Mouse (Mus musculus): Measurements from ENCODE around the gene Dnmt1.

Dnmt1 gene

DNA sequence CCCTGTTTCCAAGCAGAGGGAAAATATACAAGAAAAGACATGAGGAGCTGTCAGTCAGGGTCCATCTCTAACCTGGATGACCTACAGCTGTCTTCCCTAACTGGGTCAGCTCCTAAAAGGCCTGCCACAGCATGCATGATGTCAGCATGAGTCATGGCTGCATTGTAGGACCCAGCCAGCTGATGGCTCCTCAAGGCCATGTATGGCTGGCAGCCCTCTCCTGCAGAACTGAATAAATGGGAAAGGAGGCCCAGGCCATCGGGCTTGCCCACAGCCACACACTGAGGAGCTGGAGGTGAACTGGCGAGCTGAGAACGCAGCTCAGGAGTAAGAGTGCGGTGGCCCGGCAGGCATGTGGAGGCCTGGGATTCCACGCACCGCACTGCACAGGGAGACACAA is 16.3 kb downstream of the Dnmt1 start:
- no peak for DNase-seq (ENCODE audit: low read depth)

DNA sequence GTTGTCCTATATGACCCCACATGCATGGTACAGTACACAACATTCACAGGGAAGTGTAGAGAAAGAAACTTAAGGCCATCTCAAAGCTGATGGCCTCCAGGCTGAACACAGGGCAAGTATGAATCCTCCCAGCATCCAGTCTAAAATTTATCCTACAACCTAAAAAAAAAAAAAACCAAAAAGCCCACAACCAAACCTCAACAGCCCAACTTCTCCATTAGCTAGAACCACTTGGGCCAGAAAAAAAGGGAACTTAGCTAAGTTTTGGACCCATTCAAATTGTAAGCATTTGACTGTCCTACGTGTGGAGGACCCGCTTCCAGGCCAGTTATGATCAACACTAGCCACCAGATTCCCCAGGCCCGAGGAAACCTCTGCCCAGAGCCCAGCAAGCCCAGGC is 36.4 kb downstream of the Dnmt1 start:
- DNase-seq (ENCODE audit: low read depth) = no peak

DNA sequence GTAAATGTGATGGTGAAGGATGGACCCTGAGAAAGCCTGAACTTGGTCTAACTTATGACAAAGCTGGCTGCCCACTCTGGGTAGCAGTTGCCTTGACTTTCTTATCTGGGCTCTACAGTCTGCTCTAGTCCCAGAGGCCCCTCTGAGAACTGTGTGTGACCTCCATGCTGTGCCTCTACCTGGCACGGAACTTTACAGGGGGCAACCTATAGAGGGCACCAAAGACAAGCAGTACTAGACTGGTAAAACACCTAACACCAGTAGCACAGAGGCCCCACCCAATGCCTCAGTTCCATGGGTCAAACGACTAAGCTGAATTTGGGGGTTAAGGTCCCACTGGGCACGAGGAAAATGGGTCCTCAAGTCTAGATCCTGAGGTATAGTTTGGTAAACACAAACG is 43.5 kb downstream of the Dnmt1 start:
- peak; percentile 74 for DNase-seq (ENCODE audit: low read depth)

DNA sequence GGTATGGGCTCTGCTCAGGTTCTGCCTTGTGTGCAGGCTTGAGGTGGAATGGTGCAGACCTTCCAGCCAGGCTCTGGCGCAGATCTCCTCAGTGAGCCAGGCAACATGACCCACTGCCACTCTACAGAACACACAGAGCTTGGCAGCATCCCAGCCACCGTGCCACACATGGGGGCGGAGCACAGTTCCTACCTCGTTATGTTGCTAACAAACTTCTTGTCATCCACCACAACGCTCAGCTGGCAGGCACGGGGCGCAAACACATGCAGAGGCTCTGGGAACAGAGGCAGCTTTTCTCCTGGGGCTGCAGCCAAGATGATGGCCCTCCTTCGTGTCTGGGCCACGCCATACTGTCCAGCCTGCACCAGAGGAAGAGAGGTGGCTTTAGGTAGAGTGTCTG is 49.7 kb downstream of the Dnmt1 start:
- DNase-seq (ENCODE audit: low read depth) = no peak

DNA sequence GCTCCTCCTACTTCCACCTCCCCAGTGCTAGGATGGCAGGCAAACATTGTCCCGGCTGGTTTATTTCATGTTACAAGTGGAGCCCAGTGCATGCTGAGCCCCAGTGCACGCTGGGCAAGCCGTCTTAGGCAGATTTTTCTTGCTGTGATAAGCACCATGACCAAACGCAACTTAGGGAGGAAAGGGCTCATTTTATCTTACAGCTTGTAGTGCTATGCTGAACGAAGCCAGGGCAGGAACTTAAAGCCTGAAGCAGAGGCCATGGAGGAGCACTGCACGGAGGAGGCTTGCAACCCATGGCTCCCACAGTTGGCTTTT is 57.6 kb downstream of the Dnmt1 start:
- peak; percentile 24 for DNase-seq (ENCODE audit: low read depth)

DNA sequence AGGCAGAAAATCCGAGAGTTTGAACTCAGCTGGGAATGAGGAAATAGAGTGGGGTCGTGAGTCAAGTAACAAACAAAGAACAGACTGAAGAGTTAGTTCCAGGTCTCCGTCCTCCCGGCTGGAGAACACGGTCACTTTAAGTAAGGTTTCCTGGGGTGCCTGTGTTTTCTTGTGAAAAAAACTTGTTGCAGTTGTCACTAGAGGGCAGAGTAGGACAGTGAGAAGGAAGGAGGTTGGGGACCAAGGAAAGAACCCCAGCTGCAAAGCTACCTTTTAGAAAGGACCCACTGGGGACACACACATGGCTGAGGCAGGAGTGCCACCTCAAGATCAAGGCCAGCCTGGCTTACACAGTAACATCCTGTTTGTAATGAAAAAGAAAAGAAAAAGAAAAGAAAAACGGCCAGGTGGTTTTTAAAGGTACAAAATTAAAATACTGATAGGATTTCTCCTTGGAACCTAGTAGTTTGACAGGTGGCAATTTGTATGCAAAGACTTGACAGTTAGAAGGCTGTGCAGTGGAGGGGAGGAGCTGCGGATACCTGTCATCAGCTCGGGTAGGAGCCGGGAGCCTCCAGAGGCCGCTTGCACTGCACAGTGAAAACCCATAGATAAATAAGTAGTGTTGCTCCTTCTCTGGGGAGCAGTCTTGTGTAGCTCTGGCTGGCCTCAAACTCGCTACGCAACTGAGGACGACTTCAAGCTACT is 58.1 kb downstream of the Dnmt1 start:
- DNase-seq (ENCODE audit: low read depth) = peak; percentile 83

GRCm38 (mm10) chr9:20898511-20899073 is 61.1 kb downstream of the Dnmt1 start, which contains the start of gene Eif3g:
Eif3g (minus strand) TSS chr9:20898623.
- peak; percentile 92 for DNase-seq (ENCODE audit: low read depth)

- DNase-seq (ENCODE audit: low read depth) = peak; percentile 34
Observed at GRCm38 (mm10) chr9:20897736-20898510, 61.8 kb downstream of the Dnmt1 start.

DNA sequence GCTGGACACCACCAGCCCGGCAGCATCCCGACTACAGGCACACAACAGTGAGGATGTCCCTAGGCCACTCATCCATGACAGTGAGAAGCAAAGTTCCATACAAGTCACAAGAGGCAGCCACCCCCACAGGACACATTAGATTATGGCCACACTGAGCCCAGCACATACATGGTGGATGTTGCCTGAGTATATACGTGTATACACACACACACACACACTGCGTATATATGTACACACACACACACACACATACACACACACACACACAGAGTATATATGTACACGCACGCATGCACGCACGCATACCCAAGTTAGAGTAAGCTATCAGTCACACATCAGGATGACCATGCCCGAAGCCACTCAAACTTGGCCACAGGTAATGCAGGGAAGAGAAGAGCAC is 64.3 kb downstream of the Dnmt1 start:
- no peak for DNase-seq (ENCODE audit: low read depth)

GRCm38 (mm10) chr9:20894629-20895028 is 65.1 kb downstream of the Dnmt1 start:
- no peak for DNase-seq (ENCODE audit: low read depth)

DNA sequence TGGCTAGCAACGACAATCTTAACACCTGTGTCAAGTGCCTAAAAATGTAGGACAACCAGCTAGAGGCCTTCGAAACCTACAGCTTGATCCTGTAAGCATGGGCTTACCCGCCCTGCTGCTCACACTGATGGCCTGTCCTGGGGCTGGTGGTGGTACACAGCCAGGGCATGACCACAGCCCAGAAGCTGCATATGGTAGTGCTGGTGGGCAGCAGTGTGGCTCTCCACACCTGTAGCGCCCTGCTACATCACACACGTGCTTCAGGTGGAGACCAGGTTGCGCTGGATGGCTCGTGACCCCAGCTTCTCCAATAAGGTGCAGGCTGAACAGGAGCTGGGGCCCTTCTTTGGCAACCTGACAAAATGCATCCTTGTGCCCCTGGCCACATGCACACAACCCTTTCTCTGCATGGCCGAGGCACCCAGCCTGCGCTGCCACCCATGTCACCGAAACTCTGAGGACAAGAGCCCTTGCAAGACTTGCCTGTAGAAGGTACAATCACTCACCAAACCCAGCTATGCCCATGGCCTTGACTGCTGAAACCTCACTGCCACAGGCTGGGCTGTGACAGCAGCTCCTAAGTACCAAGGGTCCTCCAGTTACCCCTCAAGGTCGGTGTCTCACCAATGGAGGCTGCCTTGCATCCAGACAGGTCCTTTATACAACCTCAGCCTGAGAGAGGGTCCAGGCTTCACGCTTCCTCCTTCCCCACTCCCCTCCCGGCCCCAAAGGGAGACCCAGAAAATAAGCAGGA is 65.9 kb downstream of the Dnmt1 start:
- DNase-seq (ENCODE audit: low read depth) = no peak

DNA sequence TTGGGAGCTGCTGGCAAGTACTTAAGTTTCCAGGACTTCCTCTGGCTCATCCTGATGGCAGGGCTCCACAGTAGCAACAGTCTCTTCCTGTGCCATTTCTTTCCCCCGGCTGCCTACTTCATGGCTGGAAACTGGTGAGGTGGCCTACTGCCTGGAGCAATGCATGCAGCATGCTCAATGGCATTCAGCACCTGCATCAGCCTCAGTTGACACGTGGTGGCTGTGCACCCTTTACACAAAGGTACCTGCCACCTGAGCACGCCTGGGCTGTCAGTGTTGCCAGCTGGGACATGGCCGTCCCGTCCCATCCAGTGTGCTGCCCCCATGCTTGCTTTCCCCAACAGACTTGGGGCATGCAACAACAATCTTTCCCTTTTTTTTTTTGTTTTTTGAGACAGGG is 66.6 kb downstream of the Dnmt1 start:
- no peak for DNase-seq (ENCODE audit: low read depth)

DNA sequence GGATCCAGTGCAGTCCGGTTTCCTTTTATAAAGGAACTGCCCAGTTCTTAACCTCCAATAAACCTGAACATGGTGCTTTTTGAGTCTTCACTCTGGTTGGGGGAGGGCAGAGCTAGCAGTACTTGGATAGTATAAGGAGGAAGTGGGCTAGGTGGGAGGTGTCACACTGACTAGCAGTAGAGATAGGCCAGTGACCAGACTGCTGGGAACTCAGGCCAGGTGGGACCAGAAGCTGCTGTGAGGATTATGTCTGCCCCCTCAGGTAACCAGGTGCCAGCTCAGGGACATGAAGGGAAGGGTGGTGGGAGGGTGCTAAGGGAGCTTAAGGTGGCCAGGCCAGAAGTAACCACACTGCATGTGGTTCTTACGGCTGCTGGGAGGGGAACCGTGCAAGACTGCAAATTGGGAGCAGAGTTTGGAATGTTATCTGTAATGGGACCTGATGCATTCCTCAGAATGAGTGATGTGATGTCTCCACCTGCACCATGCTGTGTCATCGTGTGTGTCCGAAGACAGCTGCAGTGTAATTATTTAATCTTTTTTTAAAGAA is 67.5 kb downstream of the Dnmt1 start:
- no peak for DNase-seq (ENCODE audit: low read depth)

GRCm38 (mm10) chr9:20891339-20892103 is 68.2 kb downstream of the Dnmt1 start:
- DNase-seq (ENCODE audit: low read depth) = no peak

- DNase-seq (ENCODE audit: low read depth) = no peak
Observed at GRCm38 (mm10) chr9:20890411-20890810, 69.3 kb downstream of the Dnmt1 start.

- no peak for DNase-seq (ENCODE audit: low read depth)
Observed at GRCm38 (mm10) chr9:20889185-20890141, 70.2 kb downstream of the Dnmt1 start.

DNA sequence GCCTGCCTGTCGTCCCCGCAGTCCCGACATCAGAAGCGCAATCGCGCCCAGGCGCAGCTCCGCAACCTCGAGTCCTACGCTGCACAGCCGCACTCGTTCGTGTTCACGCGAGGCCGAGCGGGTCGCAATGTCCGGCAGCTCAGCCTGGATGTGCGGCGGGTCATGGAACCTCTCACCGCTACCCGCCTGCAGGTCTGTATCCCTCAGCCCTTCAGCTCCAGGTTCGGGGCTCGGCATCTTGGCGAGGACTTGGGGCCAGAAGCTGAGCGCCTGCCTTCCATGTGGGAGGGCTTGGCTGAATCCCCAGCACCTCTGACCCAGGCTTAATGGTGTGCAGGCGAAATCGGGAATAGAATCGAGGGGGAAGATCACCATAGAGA is 71.3 kb downstream of the Dnmt1 start:
- no peak for DNase-seq (ENCODE audit: low read depth)

GRCm38 (mm10) chr9:20887704-20888385 is 71.8 kb downstream of the Dnmt1 start, which contains the start of gene Ppan:
Ppan (plus strand) TSS chr9:20888175.
- DNase-seq (ENCODE audit: low read depth) = peak; percentile 97

DNA sequence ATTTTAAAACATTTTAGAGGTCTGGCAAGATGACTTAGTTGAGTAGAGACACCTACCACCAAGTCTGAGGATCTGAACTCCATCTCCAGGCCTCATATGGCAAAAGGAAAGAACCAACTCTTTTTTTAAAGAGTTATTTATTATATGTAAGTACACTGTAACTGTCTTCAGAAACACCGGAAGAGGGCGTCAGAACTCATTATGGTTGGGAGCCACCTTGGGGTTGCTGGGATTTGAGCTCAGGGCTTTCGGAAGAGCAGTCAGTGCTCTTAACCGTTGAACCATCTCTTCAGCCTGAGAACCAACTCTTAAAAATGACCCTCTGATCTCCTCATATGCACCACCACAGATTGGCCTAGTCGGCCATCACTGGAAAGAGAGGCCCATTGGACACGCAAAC is 72.5 kb downstream of the Dnmt1 start:
- DNase-seq (ENCODE audit: low read depth) = no peak

DNA sequence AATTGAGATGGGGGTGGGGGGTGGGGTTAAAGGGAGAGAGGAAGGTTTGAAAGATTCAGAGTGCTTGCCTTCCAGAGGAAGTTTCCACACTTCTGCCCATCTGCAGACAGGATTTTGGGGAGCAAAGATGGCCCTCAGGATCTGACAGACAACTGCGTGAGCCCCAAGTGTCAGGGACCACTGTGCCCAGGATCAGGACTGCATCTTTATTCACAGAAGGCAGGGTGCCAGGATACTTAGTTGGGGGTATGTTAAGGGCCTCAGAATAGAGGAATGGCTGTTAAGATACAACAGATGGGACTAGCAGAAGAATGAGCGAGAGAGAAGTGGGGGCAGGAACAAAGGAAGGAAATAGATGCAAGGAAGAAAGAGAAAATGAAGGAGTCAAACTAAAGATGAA is 73.1 kb downstream of the Dnmt1 start:
- no peak for DNase-seq (ENCODE audit: low read depth)
